Mouse (Mus musculus): ENCODE measurements at regions not wholly inside any gene's neighbourhood (a gene's known extent, or its start where the extent isn't known, plus 50 kb on each side); places are given as distances from the start of the nearest gene placed in this dataset.
"Not testable (repeated sequence)": the region's sequence is repeated elsewhere in the genome, so short reads cannot be mapped to it uniquely, and the experiment has no call there.

DNA sequence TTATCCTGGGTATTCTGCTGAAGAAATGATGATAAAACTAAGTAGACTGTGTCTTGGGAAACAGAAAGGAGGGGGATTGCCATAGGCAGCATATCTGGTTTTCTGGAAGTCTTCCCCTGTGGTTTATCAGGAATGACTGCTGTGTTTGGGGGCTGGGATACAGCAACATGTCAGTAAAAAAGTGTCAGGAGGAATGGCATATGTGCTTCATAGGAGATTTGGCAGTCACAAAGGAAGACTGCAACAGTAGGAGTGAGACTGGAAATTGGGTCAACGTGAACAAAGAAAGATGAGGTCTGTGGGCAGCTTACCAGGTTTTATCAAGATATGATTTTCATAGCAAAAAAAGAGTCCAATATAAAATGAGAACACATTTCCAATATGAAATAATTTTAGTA, 641.1 kb upstream of the Nrxn1 start:
- H3K27me3 ChIP-seq (ENCODE audit: control insufficient read depth, insufficient read depth, low read length): no peaks in the 10 kb centered on the region
- no peak overlapping the region for H3K4me2 ChIP-seq (replicated peaks)
- DNase-seq (ENCODE audit: low spot score) (no peak), ATAC-seq (ENCODE audit: low FRiP score) (no peak)
- no peak overlapping the region for H3K27ac ChIP-seq
- no peak overlapping the region for H3K4me3 ChIP-seq (replicated peaks; ENCODE audit: low read length)
- H3K9ac ChIP-seq: no peak overlapping the region
- H3K36me3 ChIP-seq (replicated peaks; ENCODE audit: control insufficient read depth, insufficient read depth): no peaks in the 10 kb centered on the region
- no peaks in the 10 kb centered on the region for H3K4me1 ChIP-seq (replicated peaks; ENCODE audit: control insufficient read depth, insufficient read depth, low read length)
- no peaks in the 10 kb centered on the region for H3K9me3 ChIP-seq (ENCODE audit: control insufficient read depth, low read length)
- WGBS: 93% methylated on average over 1 of the region's 1 CpGs

DNA sequence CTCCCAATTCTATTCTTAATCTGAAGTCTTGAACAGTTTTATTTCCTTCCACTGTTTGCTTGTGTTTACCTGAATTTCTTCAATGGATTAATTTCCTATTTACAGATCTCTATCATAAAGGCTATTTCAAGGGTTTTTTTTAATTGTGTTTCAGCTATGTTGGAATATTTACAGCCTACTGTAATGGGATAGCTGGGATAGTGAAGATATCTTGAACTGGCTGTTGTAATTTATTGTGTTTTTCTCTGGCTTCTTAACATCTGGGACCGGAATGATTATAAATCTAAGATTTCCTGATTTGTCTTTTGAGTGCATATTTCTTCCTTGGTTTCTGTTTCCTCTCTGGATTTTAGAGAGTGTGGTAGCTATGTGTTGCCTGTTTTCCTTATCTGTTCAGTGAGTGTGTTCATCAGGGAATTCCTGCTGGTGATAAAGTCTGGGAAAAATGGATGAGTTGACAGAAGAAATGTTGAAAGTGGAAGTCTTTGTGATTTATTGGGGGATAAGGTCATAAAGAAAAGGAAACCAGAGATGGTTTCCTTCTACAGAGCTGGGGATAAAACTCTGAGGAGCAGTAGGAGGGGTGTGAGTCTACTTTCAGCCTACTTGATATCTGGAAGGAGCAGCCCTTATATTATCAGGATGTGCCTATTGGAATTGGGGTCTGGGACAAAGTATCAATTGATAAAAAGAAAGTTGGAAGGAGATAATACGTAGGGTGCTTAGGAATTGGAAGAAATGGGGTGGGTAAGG, 640.5 kb upstream of the Nrxn1 start:
- no peak overlapping the region for H3K4me2 ChIP-seq (replicated peaks)
- H3K4me3 ChIP-seq (replicated peaks; ENCODE audit: low read length): no peak overlapping the region
- H3K27me3 ChIP-seq (ENCODE audit: control insufficient read depth, insufficient read depth, low read length): no peaks in the 10 kb centered on the region
- 86% methylated on average over 2 of the region's 2 CpGs for WGBS
- no peaks in the 10 kb centered on the region for H3K9me3 ChIP-seq (ENCODE audit: control insufficient read depth, low read length)
- no peak for DNase-seq (ENCODE audit: low spot score)
- no peaks in the 10 kb centered on the region for H3K4me1 ChIP-seq (replicated peaks; ENCODE audit: control insufficient read depth, insufficient read depth, low read length)
- no peak overlapping the region for H3K27ac ChIP-seq
- no peaks in the 10 kb centered on the region for H3K36me3 ChIP-seq (replicated peaks; ENCODE audit: control insufficient read depth, insufficient read depth)
- no peak overlapping the region for H3K9ac ChIP-seq
- no peak for ATAC-seq (ENCODE audit: low FRiP score)

DNA sequence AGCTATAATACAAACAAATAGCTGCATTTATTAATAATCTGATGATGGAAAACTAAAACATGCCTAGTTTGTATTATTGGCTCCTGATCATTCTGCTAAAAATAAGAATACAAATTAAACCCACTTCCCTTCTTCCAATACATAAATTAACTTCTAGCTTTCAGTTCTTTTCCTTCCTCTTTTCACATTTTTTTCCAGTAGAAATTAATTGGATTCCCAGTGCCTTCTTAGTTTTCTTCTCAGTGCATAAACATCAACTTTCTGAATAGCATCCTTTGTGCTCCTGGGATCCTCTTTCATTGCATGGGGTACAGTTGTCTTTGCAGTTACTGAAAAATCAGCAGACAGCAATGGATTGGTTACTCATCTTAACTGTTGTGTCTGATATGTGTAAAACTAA, 617.5 kb upstream of the Nrxn1 start:
- H3K9ac ChIP-seq: no peak overlapping the region
- no peak overlapping the region for H3K4me2 ChIP-seq (replicated peaks)
- H3K27me3 ChIP-seq (ENCODE audit: control insufficient read depth, insufficient read depth, low read length): no peaks in the 10 kb centered on the region
- no peak overlapping the region for H3K27ac ChIP-seq
- no peaks in the 10 kb centered on the region for H3K4me1 ChIP-seq (replicated peaks; ENCODE audit: control insufficient read depth, insufficient read depth, low read length)
- H3K4me3 ChIP-seq (replicated peaks; ENCODE audit: low read length): no peak overlapping the region
- no peak for DNase-seq (ENCODE audit: low spot score)
- no peak for ATAC-seq (ENCODE audit: low FRiP score)
- H3K36me3 ChIP-seq (replicated peaks; ENCODE audit: control insufficient read depth, insufficient read depth): no peaks in the 10 kb centered on the region
- H3K9me3 ChIP-seq (ENCODE audit: control insufficient read depth, low read length): no peaks in the 10 kb centered on the region

DNA sequence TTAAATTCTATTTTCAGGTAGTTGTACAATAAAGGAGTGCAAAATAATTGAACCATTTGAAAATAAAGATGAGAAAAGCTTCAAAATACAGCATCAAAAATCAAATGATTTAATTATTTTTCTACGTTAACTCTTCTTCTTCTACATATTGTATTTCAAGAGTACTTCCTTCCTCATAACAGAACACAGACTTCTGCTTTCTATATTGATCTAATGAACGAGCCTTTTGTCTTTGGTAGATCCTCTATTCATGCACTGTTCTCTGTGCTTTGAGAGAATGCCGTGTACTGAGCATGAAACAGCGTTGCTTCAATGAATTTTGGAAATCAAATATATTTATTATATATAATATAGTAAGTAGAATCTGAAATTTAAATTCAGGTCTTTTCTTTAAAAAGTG, 598.2 kb upstream of the Nrxn1 start:
- WGBS: 85% methylated on average over 4 of the region's 4 CpGs
- H3K36me3 ChIP-seq (replicated peaks; ENCODE audit: control insufficient read depth, insufficient read depth): no peaks in the 10 kb centered on the region
- no peak for DNase-seq (ENCODE audit: low spot score)

DNA sequence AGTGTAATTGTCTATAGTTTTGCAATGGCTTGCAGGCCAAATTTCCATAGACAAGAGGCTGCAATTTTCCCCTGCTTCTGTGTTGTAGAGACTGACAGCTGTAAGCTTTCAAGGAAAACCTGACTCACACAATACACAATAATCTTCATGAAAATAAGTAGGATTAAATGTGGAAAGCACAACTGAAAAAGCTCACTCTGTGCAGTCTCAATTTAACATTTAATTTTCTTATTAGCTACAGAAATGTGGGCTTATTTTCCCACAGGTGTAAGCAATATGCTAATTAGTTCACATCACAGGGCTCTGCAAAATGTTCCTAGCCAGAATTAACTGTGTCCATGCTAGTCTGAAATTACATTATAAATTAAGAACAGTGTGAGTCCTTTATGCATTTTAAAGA, 564.6 kb upstream of the Nrxn1 start:
- Histone ChIP-seq H3K4me2 (replicated peaks) (no peak overlapping the region), H3K9ac (no peak overlapping the region), H3K27ac (no peak overlapping the region), H3K4me3 (replicated peaks; ENCODE audit: low read length) (no peak overlapping the region), H3K4me1 (replicated peaks; ENCODE audit: control insufficient read depth, insufficient read depth, low read length) (no peaks in the 10 kb centered on the region), H3K27me3 (ENCODE audit: control insufficient read depth, insufficient read depth, low read length) (no peaks in the 10 kb centered on the region), H3K9me3 (ENCODE audit: control insufficient read depth, low read length) (no peaks in the 10 kb centered on the region), H3K36me3 (replicated peaks; ENCODE audit: control insufficient read depth, insufficient read depth) (no peaks in the 10 kb centered on the region)
- DNase-seq (ENCODE audit: low spot score) (peak; percentile 26), ATAC-seq (ENCODE audit: low FRiP score) (no peak)

More for the DNA sequence above, 598.2 kb upstream of the Nrxn1 start:
- no peaks in the 10 kb centered on the region for H3K9me3 ChIP-seq (ENCODE audit: control insufficient read depth, low read length)
- no peak for ATAC-seq (ENCODE audit: low FRiP score)
- no peak overlapping the region for H3K27ac ChIP-seq
- no peaks in the 10 kb centered on the region for H3K27me3 ChIP-seq (ENCODE audit: control insufficient read depth, insufficient read depth, low read length)
- H3K4me1 ChIP-seq (replicated peaks; ENCODE audit: control insufficient read depth, insufficient read depth, low read length): no peaks in the 10 kb centered on the region
- no peak overlapping the region for H3K9ac ChIP-seq
- no peak overlapping the region for H3K4me3 ChIP-seq (replicated peaks; ENCODE audit: low read length)
- no peak overlapping the region for H3K4me2 ChIP-seq (replicated peaks)

DNA sequence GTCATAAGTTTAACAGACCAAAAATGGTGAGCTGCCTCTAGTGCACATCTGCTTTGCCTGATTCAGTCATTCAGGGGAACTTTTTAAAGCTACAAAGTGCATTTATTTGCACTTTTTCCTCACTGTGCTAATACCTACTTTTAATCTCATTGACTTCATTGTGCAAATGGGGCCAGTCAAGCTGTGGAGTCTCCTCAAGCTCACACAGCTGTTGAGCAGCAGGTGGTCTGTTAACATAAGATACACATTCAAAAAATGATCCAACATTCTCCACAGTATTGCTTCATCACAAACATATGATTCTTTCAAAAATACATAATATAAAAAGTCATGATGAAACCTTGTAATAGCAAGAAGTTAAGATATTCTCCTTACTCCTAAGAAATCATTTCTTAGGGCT, 564.2 kb upstream of the Nrxn1 start:
- no peak overlapping the region for H3K4me3 ChIP-seq (replicated peaks; ENCODE audit: low read length)
- H3K36me3 ChIP-seq (replicated peaks; ENCODE audit: control insufficient read depth, insufficient read depth): no peaks in the 10 kb centered on the region
- no peaks in the 10 kb centered on the region for H3K9me3 ChIP-seq (ENCODE audit: control insufficient read depth, low read length)
- no peaks in the 10 kb centered on the region for H3K4me1 ChIP-seq (replicated peaks; ENCODE audit: control insufficient read depth, insufficient read depth, low read length)
- DNase-seq (ENCODE audit: low spot score): no peak
- ATAC-seq (ENCODE audit: low FRiP score): no peak
- H3K9ac ChIP-seq: no peak overlapping the region
- H3K27me3 ChIP-seq (ENCODE audit: control insufficient read depth, insufficient read depth, low read length): no peaks in the 10 kb centered on the region
- H3K4me2 ChIP-seq (replicated peaks): no peak overlapping the region
- no peak overlapping the region for H3K27ac ChIP-seq

DNA sequence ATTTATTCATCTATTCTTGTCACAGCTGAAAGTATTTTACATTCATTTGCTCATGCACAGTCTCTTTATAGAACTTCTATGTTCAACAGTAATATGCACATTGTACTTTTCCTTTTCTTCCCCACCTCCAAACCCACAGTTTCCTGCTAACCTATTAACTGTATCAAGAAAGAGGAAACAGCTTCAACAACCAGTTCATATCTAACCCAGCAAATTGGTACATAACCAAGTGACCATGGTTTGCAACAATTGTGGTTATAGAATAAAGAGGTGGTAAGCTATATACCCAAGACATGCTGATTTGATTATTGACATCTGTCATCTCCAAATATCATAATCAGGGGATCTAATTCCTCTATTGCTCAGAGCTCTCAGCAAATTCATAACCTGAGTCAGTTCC, 539.0 kb upstream of the Nrxn1 start:
- DNase-seq (ENCODE audit: low spot score): no peak
- no peaks in the 10 kb centered on the region for H3K27me3 ChIP-seq (ENCODE audit: control insufficient read depth, insufficient read depth, low read length)
- no peaks in the 10 kb centered on the region for H3K4me1 ChIP-seq (replicated peaks; ENCODE audit: control insufficient read depth, insufficient read depth, low read length)
- H3K9ac ChIP-seq: no peak overlapping the region
- ATAC-seq (ENCODE audit: low FRiP score): no peak
- no peaks in the 10 kb centered on the region for H3K36me3 ChIP-seq (replicated peaks; ENCODE audit: control insufficient read depth, insufficient read depth)
- H3K27ac ChIP-seq: no peak overlapping the region
- H3K4me3 ChIP-seq (replicated peaks; ENCODE audit: low read length): no peak overlapping the region
- no peaks in the 10 kb centered on the region for H3K9me3 ChIP-seq (ENCODE audit: control insufficient read depth, low read length)
- no peak overlapping the region for H3K4me2 ChIP-seq (replicated peaks)

DNA sequence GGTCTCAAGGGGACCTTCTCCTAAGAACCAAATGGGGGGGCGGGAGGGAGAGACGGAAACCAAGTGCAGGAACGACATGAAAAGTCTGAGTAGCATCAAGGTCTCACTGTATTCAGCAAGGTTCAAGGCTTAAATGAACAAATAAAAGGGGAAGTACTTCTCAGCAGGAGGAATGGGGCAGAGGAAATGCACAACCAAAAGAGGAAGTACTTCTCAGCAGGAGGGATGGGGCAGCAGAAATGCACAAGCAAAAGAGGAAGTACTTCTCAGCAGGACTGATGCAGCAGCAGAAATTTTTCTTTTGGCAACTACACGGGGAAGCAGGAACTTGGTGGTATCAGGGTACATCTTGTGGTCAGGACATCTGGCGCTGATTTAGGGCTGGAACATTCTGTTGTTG, 521.3 kb upstream of the Nrxn1 start:
- whole genome bisulfite sequencing: 82% methylated on average over 5 of the region's 5 CpGs
- not testable (repeated sequence) for H3K4me1 ChIP-seq (replicated peaks; ENCODE audit: control insufficient read depth, insufficient read depth, low read length); H3K4me2 ChIP-seq (replicated peaks); H3K27ac ChIP-seq; H3K4me3 ChIP-seq (replicated peaks; ENCODE audit: low read length); H3K36me3 ChIP-seq (replicated peaks; ENCODE audit: control insufficient read depth, insufficient read depth); ATAC-seq (ENCODE audit: low FRiP score); H3K9ac ChIP-seq; H3K27me3 ChIP-seq (ENCODE audit: control insufficient read depth, insufficient read depth, low read length); H3K9me3 ChIP-seq (ENCODE audit: control insufficient read depth, low read length); DNase-seq (ENCODE audit: low spot score)

DNA sequence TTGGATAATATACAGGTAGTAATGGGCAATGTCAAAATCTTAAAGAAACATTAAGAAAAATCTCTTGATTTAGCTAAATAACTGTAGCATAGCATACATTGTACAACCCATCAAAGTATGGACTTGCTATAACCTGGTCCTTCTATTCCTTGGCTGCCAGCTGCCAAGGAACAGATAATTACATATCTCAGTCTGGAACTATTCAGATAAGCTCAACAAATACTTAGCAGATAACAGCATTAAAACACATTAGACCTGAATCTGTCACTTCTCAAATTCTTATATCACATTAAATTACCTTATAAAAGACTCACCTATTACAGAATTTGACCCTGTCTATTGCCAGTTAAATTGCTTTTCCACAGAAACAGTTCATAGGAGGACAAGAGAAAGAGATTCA, 496.2 kb upstream of the Nrxn1 start:
- Histone ChIP-seq H3K36me3 (replicated peaks; ENCODE audit: control insufficient read depth, insufficient read depth) (no peaks in the 10 kb centered on the region), H3K4me3 (replicated peaks; ENCODE audit: low read length) (no peak overlapping the region), H3K4me1 (replicated peaks; ENCODE audit: control insufficient read depth, insufficient read depth, low read length) (no peaks in the 10 kb centered on the region), H3K9me3 (ENCODE audit: control insufficient read depth, low read length) (0 out of 2 replicates have a peak, but pooled peaks cover 6% of the 10 kb centered on the region), H3K9ac (no peak overlapping the region), H3K27me3 (ENCODE audit: control insufficient read depth, insufficient read depth, low read length) (no peaks in the 10 kb centered on the region), H3K4me2 (replicated peaks) (no peak overlapping the region), H3K27ac (no peak overlapping the region)
- DNase-seq (ENCODE audit: low spot score): no peak
- ATAC-seq (ENCODE audit: low FRiP score): no peak

DNA sequence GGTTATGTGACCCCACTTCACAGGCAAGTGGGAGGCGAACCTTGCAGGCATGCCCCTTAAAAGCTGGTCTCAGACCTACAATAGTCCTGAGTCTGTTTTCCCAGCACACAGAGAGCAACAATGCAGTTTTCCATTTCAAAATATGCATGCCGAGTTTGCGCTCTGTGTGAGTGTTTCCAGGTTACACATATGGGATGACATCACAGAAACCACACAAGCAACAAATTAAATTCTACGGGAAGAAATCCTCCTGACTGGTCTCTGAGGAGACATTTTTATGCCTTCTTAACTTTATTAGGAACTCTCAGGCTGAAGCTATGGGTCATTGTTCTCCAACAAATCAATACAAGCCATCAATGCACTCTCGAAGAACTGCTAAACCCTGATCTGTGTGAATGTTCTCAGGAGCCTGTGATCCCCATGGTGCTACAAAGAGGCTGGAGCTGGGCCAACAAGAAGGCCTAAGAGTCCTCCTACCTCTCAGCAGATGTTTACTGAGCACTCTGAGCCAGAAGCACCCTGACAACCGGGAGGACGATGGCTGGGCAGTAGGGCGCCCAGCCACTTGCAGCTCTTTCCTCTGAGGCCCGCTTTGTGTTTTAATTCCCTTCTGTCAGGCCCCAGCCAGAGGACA, 458.3 kb upstream of the Nrxn1 start:
- not testable (repeated sequence) for H3K27me3 ChIP-seq (ENCODE audit: control insufficient read depth, insufficient read depth, low read length); H3K4me1 ChIP-seq (replicated peaks; ENCODE audit: control insufficient read depth, insufficient read depth, low read length); H3K4me2 ChIP-seq (replicated peaks); H3K36me3 ChIP-seq (replicated peaks; ENCODE audit: control insufficient read depth, insufficient read depth); H3K4me3 ChIP-seq (replicated peaks; ENCODE audit: low read length); H3K27ac ChIP-seq; DNase-seq (ENCODE audit: low spot score); H3K9ac ChIP-seq; H3K9me3 ChIP-seq (ENCODE audit: control insufficient read depth, low read length)
- ATAC-seq (ENCODE audit: low FRiP score): peak; percentile 31; the same call in 1 of the 2 replicates
- 78% methylated on average over 5 of the region's 9 CpGs for WGBS

All from hindbrain, embryonic 14.5 days (tissue).